Mouse (Mus musculus) T-cell, adult 66 days (primary cell): ENCODE data around the gene Gpr37. TPM values are rescaled to one million over a fixed set of nuclear protein-coding genes. Genes with fewer than 3 reads are reported as not detected.

Experiments used
- total RNA-seq, 2 experiments: library from RNA; stranded (reverse); gene quantifications; 3 replicates in 1 of 2; 4 replicates in 1 of 2; pipeline ENCODE4 v1.2.4; 2023

Gpr37 gene
- not detected for total RNA-seq

GRCm38 (mm10) chr6:25690629-25691028 is at the start of gene Gpr37:
Gene Gpr37, minus strand, starts transcription at chr6:25690729.

Other genes with a start within 250 kb of the Gpr37 start
- gene Pot1a, start 118.5 kb upstream of the Gpr37 start, total RNA-seq = 10 to 100 TPM; 25.8 to 35.1 TPM